Mouse (Mus musculus) adrenal gland, adult 8-10 months (tissue): Measurements from ENCODE around the gene Kyat1. TPM values are rescaled to one million over a fixed set of nuclear protein-coding genes. Genes with fewer than 3 reads are reported as not detected.
"Not testable (repeated sequence)": the region's sequence is repeated elsewhere in the genome, so short reads cannot be mapped to it uniquely, and the experiment has no call there.

ENCODE experiments used
- DNase-seq: peaks from one replicate; pipeline ENCODE4 v3.0.0; 2022
- total RNA-seq, 4 experiments: library from RNA; stranded (reverse); gene quantifications; 2 replicates each; pipeline ENCODE4 v1.2.4; 2022

The Kyat1 gene
- total RNA-seq, 4 experiments from 2014 or later: 21.3 to 27.4 (median 22.8) TPM

- no peak for DNase-seq
Measured at GRCm38 (mm10) chr2:30171997-30172382, 33.7 kb downstream of the Kyat1 start.

- DNase-seq: peak; percentile 91
Measured at GRCm38 (mm10) chr2:30171371-30171996, 34.2 kb downstream of the Kyat1 start, which contains the start of gene Endog. Endog (plus strand) TSS chr2:30171493.

- DNase-seq: no peak
Measured at GRCm38 (mm10) chr2:30166677-30167076, 39.0 kb downstream of the Kyat1 start.

- DNase-seq: no peak
Measured at GRCm38 (mm10) chr2:30164340-30164932, 41.2 kb downstream of the Kyat1 start.

GRCm38 (mm10) chr2:30161809-30162208 lies 43.8 kb downstream of the Kyat1 start:
- no peak for DNase-seq

- DNase-seq: not testable (repeated sequence)
Measured at GRCm38 (mm10) chr2:30159871-30160270, 45.8 kb downstream of the Kyat1 start.

GRCm38 (mm10) chr2:30152616-30153015 lies 53.0 kb downstream of the Kyat1 start:
- no peak for DNase-seq

GRCm38 (mm10) chr2:30151840-30152239 lies 53.8 kb downstream of the Kyat1 start:
- no peak for DNase-seq

GRCm38 (mm10) chr2:30147466-30147865 lies 58.2 kb downstream of the Kyat1 start:
- peak; percentile 86 for DNase-seq

GRCm38 (mm10) chr2:30144436-30144835 lies 61.2 kb downstream of the Kyat1 start:
- DNase-seq: no peak

- DNase-seq: not testable (repeated sequence)
Measured at GRCm38 (mm10) chr2:30140021-30140420, 65.6 kb downstream of the Kyat1 start.

- DNase-seq: no peak
Measured at GRCm38 (mm10) chr2:30136458-30136857, 69.2 kb downstream of the Kyat1 start.

Other genes with a start within 250 kb of the Kyat1 start
- gene Sptan1, start 240.3 kb downstream of the Kyat1 start, total RNA-seq: 100 to 1,000 TPM; 163 to 298 (median 244) TPM
- 10 to 100 TPM; 19.5 to 31.7 (median 26.6) TPM for gene Wdr34, start 157.0 kb downstream of the Kyat1 start, total RNA-seq
- gene Set, start 148.5 kb downstream of the Kyat1 start, total RNA-seq: 100 to 1,000 TPM; 205 to 257 (median 225) TPM
- 1 to 10 TPM; 4.8 to 6.6 (median 5.8) TPM for gene Pkn3, start 128.2 kb downstream of the Kyat1 start, total RNA-seq
- gene Zdhhc12, start 112.2 kb downstream of the Kyat1 start, total RNA-seq: 10 to 100 TPM; 16.4 to 23.9 (median 17.6) TPM
- 10 to 100 TPM; 45.6 to 74.7 (median 58.5) TPM for gene Zer1, start 81.3 kb downstream of the Kyat1 start, total RNA-seq
- 10 to 100 TPM; 58.6 to 71.5 (median 64.5) TPM for gene Tbc1d13, start 72.1 kb downstream of the Kyat1 start, total RNA-seq
- 10 to 100 TPM; 21.9 to 43.0 (median 31.0) TPM for gene Endog, start 34.4 kb downstream of the Kyat1 start, total RNA-seq
- gene Spout1, start 27.4 kb downstream of the Kyat1 start, total RNA-seq: 10 to 100 TPM; 22.9 to 28.7 (median 28.4) TPM
- 10 to 100 TPM; 54.6 to 63.0 (median 57.8) TPM for gene Lrrc8a, start 31.9 kb upstream of the Kyat1 start, total RNA-seq
- 1 to 10 TPM in 3 of 4 experiments, under 1 TPM in 1; 0.58 to 5.3 (median 2.8) TPM for gene Gm28035, start 34.7 kb upstream of the Kyat1 start, total RNA-seq
- gene Phyhd1, start 60.4 kb upstream of the Kyat1 start, total RNA-seq: 10 to 100 TPM; 12.0 to 20.7 (median 15.4) TPM
- gene Gm28038, start 75.2 kb upstream of the Kyat1 start, total RNA-seq: not detected
- 10 to 100 TPM; 31.2 to 42.7 (median 37.6) TPM for gene Dolk, start 80.5 kb upstream of the Kyat1 start, total RNA-seq
- gene Nup188, start 80.5 kb upstream of the Kyat1 start, total RNA-seq: 10 to 100 TPM; 28.2 to 33.6 (median 30.2) TPM
- gene Sh3glb2, start 153.5 kb upstream of the Kyat1 start, total RNA-seq: 100 to 1,000 TPM in 2 of 4 experiments, 10 to 100 TPM in 2; 85.4 to 115 (median 101) TPM
- gene Miga2, start 158.4 kb upstream of the Kyat1 start, total RNA-seq: 100 to 1,000 TPM in 1 of 4 experiments, 10 to 100 TPM in 3; 80.6 to 104 (median 91.1) TPM
- 10 to 100 TPM; 18.0 to 24.2 (median 19.8) TPM for gene Dolpp1, start 186.4 kb upstream of the Kyat1 start, total RNA-seq
- gene Crat, start 210.0 kb upstream of the Kyat1 start, total RNA-seq: 100 to 1,000 TPM in 1 of 4 experiments, 10 to 100 TPM in 3; 59.0 to 122 (median 95.3) TPM
- gene Ptpa, start 210.2 kb upstream of the Kyat1 start, total RNA-seq: 100 to 1,000 TPM; 135 to 153 (median 141) TPM